Mouse (Mus musculus) duodenum, adult 2 months (tissue): ENCODE results near the gene Epha7. TPM values are rescaled to one million over a fixed set of nuclear protein-coding genes. Genes with fewer than 3 reads are reported as not detected.

Experiments used
- polyA plus RNA-seq: library from polyadenylated mRNA; depleted of rRNA; stranded (reverse); fragments of >200 nt; gene quantifications from 2 replicates; pipeline ENCODE4 v1.2.3, GENCODE M21; 2012; ENCODE audit warnings: low replicate concordance; rRNA removed

The Epha7 gene
- not detected in 2 replicates for polyA plus RNA-seq

GRCm38 (mm10) chr4:28812691-28813289 is at the start of gene Epha7:
Epha7 (plus strand) TSS chr4:28813131.

